Mouse (Mus musculus): Measurements from ENCODE around the gene Upk3b. TPM values are rescaled to one million over a fixed set of nuclear protein-coding genes. Genes with fewer than 3 reads are reported as not detected.

The Upk3b gene
- not detected in 3 replicates for total RNA-seq (2017)

GRCm38 (mm10) chr5:136038258-136039214, at the start of gene Upk3b:
TSS of gene Upk3b (plus strand) at chr5:136038496.
- no peak for ATAC-seq (replicated peaks; ENCODE audit: insufficient number of reproducible peaks, low FRiP score, low TSS enrichment, poor library complexity, severe bottlenecking)

- ATAC-seq (replicated peaks; ENCODE audit: insufficient number of reproducible peaks, low FRiP score, low TSS enrichment, poor library complexity, severe bottlenecking), result peak; percentile 86
Observed at GRCm38 (mm10) chr5:135990601-135991000, 47.7 kb upstream of the Upk3b start.

GRCm38 (mm10) chr5:135993381-135993965, 44.8 kb upstream of the Upk3b start:
- ATAC-seq (replicated peaks; ENCODE audit: insufficient number of reproducible peaks, low FRiP score, low TSS enrichment, poor library complexity, severe bottlenecking), result no peak

GRCm38 (mm10) chr5:135994335-135994724, 44.0 kb upstream of the Upk3b start:
- ATAC-seq (replicated peaks; ENCODE audit: insufficient number of reproducible peaks, low FRiP score, low TSS enrichment, poor library complexity, severe bottlenecking), result no peak

GRCm38 (mm10) chr5:135994725-135995687, 43.3 kb upstream of the Upk3b start, which contains the start of gene Dtx2:
TSS of gene Dtx2 (plus strand) at chr5:135994800.
- ATAC-seq (replicated peaks; ENCODE audit: insufficient number of reproducible peaks, low FRiP score, low TSS enrichment, poor library complexity, severe bottlenecking), result peak; percentile 92

- ATAC-seq (replicated peaks; ENCODE audit: insufficient number of reproducible peaks, low FRiP score, low TSS enrichment, poor library complexity, severe bottlenecking), result no peak
Observed at GRCm38 (mm10) chr5:135996162-135996561, 42.1 kb upstream of the Upk3b start.

GRCm38 (mm10) chr5:136001222-136001621, 37.1 kb upstream of the Upk3b start:
- ATAC-seq (replicated peaks; ENCODE audit: insufficient number of reproducible peaks, low FRiP score, low TSS enrichment, poor library complexity, severe bottlenecking), result no peak

GRCm38 (mm10) chr5:136002325-136002724, 36.0 kb upstream of the Upk3b start:
- no peak for ATAC-seq (replicated peaks; ENCODE audit: insufficient number of reproducible peaks, low FRiP score, low TSS enrichment, poor library complexity, severe bottlenecking)

GRCm38 (mm10) chr5:136002751-136003151, 35.5 kb upstream of the Upk3b start:
- ATAC-seq (replicated peaks; ENCODE audit: insufficient number of reproducible peaks, low FRiP score, low TSS enrichment, poor library complexity, severe bottlenecking), result no peak

- ATAC-seq (replicated peaks; ENCODE audit: insufficient number of reproducible peaks, low FRiP score, low TSS enrichment, poor library complexity, severe bottlenecking), result no peak
Observed at GRCm38 (mm10) chr5:136004537-136004936, 33.8 kb upstream of the Upk3b start.

GRCm38 (mm10) chr5:136007745-136008144, 30.6 kb upstream of the Upk3b start:
- ATAC-seq (replicated peaks; ENCODE audit: insufficient number of reproducible peaks, low FRiP score, low TSS enrichment, poor library complexity, severe bottlenecking), result no peak

GRCm38 (mm10) chr5:136014877-136015276, 23.4 kb upstream of the Upk3b start:
- ATAC-seq (replicated peaks; ENCODE audit: insufficient number of reproducible peaks, low FRiP score, low TSS enrichment, poor library complexity, severe bottlenecking), result no peak

GRCm38 (mm10) chr5:136015586-136015985, 22.7 kb upstream of the Upk3b start:
- ATAC-seq (replicated peaks; ENCODE audit: insufficient number of reproducible peaks, low FRiP score, low TSS enrichment, poor library complexity, severe bottlenecking), result no peak

GRCm38 (mm10) chr5:136016014-136016876, 22.1 kb upstream of the Upk3b start:
- ATAC-seq (replicated peaks; ENCODE audit: insufficient number of reproducible peaks, low FRiP score, low TSS enrichment, poor library complexity, severe bottlenecking), result no peak

GRCm38 (mm10) chr5:136017262-136017661, 21.0 kb upstream of the Upk3b start:
- ATAC-seq (replicated peaks; ENCODE audit: insufficient number of reproducible peaks, low FRiP score, low TSS enrichment, poor library complexity, severe bottlenecking), result no peak

- ATAC-seq (replicated peaks; ENCODE audit: insufficient number of reproducible peaks, low FRiP score, low TSS enrichment, poor library complexity, severe bottlenecking), result no peak
Observed at GRCm38 (mm10) chr5:136018726-136019125, 19.6 kb upstream of the Upk3b start.

- ATAC-seq (replicated peaks; ENCODE audit: insufficient number of reproducible peaks, low FRiP score, low TSS enrichment, poor library complexity, severe bottlenecking), result no peak
Observed at GRCm38 (mm10) chr5:136019907-136020306, 18.4 kb upstream of the Upk3b start.

GRCm38 (mm10) chr5:136025712-136026111, 12.6 kb upstream of the Upk3b start:
- no peak for ATAC-seq (replicated peaks; ENCODE audit: insufficient number of reproducible peaks, low FRiP score, low TSS enrichment, poor library complexity, severe bottlenecking)
